Mouse (Mus musculus): Measurements from ENCODE around the gene Nhlh1.

Gene Nhlh1

DNA sequence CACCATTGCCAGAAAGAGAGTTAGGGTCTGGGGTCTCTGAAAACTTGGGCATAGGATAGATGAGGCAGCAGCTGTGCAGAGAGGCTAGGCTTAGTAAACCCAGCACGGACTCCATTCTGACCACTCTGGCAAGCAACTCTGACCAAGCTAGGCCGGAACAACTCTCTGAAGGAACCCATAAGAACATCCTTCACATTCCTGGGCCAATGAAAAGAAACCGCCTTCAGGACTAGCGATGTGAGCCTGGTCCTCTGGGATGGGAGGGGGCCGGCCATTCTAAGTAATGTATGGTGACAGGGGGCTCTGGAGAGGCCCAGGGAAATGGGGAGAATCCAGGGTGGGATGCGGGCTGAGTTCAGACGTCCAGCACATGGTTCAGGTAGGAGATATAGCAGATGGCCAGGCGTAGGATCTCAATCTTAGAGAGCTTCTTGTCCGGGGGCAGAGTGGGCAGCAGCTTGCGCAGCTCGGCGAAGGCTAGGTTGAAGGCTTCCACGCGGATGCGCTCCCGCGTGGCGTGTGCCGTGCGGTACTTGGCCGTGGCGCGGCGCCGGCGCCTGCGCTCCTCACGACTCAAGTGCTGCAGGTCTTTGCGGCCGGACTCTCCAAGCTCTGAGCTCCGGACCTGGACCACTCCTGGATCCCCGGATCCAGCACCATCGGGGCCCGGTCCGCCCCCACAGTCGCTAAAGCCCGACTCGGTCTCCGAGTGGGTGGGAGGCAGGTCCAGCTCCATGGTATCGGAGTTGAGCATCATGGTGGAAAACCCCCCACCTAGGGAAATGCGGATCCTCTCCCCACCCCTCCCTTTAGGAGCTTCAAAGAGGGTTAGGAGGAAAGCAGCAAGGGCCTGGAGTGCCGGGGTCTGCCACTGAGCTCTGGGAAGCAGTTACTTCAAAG, 3.6 kb downstream of the Nhlh1 start:
- no peak for DNase-seq (ENCODE audit: low read depth, low spot score)

DNA sequence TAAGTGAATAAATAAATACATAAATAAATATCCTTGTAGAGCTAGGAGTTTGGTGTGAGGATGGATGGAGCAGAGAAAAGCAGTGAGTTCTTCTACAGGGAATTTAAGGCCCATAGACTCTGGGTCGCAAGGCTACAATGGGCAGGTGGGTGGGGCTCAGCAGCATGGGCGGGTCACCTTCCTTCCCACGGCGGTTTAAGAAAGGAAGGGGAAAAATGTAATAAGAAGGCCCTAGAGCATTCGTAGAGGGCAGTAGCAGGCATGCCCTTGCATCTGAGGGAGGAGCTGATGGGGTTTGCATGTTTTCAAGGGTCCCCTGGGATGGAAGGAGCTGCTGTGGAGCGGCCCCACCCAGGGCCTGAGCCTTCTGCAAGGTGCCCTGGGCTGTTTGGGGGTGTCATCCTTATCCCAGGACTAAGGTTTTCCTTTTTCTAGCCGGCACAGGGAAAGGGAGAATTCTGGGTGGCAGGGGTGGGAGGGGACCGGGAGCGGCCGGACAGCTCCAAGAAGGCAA, 4.5 kb downstream of the Nhlh1 start:
- no peak for DNase-seq (ENCODE audit: low read depth, low spot score)

DNA sequence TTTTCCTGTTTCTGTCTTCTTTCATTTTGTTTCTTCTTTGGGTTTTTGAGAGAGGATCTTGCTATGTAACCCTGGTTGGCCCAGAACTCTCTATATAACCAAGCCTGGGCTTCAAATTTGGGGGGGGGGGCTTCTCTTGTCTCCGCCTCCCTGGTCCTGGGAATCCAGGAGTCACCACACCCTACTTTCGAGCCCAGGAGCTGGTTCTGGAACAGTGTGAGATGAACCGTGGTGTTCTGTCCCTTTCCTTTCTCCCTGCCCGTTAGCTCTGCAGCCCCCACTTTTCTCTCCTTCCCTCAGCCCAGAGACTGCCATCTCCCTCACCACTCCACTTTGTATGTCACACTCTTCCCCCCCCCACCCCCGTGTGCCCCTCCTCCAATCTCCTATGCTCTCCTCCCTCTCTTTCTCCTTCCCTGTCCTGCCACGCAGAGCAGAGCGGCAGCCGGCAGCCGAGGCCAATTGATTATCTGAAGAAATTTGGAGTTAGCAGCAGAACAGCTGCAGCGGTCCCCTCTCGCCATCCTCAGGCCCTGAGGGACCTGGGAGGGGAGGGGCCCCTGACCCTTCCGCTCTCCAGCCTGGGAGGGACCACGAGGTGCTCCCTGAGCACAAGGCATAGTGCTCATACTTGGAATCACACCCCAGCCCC, 8.1 kb downstream of the Nhlh1 start:
- DNase-seq (ENCODE audit: low read depth, low spot score): no peak

DNA sequence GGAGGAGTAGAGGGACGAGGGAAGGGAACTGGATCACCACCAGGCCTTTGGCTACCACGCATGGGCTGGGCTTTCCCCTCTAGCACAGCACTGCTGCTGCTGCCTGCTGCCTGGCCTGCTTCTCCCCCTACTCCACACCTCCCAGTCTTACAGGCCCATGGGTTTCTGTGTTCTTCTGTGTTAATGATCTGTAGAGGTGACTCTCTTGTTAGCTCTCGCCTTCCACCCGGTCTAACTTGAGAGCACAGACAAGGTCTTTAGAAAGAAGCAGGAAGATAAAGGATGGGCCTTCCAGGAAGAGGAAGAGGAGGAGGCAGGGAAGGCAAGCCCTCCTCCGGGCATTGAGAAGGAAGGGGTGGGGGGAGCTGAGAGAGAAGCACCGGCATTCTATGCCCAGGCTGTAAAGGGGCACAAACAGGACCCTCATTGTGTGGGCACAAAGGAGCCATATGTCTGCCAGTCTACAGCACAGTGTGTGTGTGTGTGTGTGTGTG, 9.1 kb downstream of the Nhlh1 start:
- no peak for DNase-seq (ENCODE audit: low read depth, low spot score)

DNA sequence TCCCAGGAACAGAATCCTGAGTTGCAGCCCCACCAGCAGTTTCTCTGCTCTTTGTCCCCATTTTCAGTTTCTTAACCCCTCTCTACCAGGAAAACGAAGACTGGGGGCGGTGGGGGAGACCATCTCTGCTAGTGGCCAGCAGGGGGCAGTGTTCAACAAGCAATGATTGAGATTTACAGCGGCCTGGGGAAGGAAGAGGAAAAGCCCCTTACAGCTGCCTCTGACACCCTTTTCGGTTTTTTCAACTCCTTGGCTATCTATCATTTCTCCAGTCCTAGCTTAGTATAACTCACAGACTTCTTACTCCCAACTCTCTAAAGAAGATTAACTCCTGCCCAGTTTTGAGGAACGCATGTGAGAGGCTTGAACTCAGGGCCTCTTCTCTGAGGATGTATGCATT, 10.4 kb downstream of the Nhlh1 start:
- peak; percentile 75 for DNase-seq (ENCODE audit: low read depth, low spot score)

DNA sequence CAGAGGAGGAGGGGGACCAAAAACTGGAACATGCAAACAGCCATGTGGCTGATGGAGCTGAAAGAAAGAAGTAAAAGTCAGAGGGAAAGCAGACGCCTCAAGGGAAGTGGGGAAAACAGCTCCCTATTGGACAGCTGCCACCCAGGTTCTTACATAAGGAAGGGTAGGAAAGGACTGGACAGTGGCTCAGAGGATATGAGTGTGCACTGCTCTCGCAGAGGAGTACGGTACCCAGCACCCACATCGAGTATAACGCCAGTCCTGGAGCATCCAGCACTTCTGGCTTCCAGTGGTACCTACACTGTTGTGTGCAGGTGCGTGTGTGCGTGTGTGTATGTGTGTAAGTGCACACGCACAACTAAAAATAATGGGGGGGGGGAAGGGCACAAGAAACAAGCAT, 11.0 kb downstream of the Nhlh1 start:
- no peak for DNase-seq (ENCODE audit: low read depth, low spot score)

DNA sequence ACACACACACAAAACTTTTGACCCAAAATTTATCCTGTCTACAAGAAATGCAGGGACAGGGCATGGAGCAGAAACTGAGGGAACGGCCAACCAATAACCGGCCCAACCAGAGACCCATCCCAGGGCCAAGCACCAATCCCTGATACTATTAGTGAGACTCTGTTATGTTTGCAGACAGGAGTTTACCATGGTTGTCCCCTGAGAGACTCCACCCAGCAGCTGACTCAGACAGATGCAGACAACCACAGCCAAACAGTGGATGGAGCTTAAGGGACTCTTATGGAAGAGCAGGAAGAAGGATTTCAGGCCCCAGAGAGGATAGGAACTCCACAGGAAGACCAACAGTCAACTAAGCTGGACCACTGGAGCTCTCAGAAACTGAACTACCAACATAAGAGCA, 27.5 kb downstream of the Nhlh1 start:
- DNase-seq (ENCODE audit: low read depth, low spot score): no peak

DNA sequence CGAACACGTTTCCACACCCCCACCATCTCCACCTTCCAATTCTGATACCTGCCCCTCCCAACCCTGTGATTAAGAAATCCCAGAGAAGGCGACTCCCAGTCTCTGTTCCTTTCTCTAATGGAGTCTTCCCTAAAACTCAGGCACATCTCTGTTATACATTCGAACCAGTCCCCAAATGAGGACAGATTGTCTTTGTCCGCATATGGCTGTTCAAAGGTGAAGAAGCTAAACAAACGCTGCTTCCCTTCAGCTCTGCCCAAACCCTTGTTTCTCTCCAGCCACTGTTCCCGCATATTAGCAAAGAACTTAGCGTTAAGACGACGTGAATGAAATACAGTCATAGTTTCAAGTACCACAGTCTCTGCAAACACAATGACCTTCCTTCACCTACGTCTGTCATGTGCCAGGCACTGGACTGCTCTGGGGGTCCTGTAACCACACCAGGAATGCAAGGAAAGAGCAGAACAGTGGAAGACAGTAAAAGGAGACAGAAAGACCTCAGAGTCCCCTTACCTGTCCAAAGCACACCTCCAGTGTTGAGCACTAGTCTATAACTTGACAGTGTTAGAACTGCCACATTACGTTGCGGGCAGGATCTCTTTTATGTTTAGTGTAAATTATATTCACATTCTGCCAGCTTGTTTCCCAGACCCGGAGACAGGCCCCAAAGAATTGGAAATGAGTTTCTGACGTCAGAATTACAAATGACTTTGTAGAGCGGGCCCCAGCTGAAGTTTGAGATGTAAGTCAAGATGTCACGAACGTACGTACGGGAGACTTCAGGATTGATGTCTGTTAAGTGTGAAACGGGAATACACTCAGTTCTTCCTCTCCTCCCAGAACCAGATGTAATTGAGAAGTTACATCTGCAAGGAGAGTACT, 28.7 kb downstream of the Nhlh1 start, which contains the start of gene Vangl2:
TSS of gene Vangl2 (minus strand) at position 51 of the 882 bp plus-strand sequence.
- no peak for DNase-seq (ENCODE audit: low read depth, low spot score)

DNA sequence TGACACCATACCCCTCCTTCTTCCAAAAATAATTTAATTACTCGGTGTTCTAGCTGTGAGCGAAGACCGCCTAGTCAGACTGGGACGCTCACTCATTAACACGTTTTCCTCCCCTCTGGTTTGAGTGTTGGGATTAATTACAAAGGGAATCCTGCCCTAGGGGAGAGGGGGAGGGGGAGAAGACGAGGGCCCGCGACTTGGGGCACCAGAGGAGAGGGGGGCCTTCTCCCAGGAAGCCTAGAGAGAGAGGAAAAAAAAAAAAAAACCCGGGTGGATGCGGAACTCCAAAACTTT, 29.6 kb downstream of the Nhlh1 start:
- no peak for DNase-seq (ENCODE audit: low read depth, low spot score)

DNA sequence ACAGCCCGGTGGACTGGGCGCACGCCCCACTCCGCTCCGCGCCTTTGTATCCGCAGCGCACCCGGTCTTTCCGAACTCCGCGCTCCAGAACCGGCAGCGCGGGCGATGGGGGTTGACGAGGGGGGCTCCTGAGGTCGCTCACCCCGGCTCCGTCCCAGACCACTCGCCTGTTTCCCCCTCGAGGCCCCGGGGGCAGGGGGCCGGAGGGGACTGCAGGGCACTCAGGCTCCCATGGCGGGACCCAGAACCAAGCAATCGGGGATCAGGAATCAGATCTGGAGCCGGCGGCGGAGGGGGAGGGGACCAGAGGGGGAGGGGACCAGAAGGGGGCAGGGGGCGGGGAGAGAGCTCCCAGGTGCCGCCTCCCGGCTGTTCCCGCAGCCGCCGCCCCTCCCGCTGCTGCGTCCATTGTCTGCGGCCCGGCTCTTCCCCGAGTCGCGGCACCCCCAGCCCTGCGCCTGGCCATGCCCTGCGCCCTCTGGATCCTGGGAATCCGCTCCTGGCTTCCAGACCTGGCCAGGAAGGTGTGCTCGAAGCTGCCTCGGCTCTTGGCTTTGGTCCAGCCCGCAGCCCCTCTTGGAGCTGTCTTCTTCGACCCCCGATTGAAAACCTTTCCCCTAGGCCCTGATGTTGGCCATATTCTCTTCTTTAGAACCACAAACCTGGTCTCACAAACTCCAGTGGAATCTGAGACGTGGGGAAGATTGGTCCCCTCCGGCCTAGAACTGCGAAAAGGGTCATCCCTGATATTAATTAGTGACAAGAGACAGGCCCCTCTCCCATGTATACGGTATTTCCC, 30.2 kb downstream of the Nhlh1 start:
- peak; percentile 90 for DNase-seq (ENCODE audit: low read depth, low spot score)

DNA sequence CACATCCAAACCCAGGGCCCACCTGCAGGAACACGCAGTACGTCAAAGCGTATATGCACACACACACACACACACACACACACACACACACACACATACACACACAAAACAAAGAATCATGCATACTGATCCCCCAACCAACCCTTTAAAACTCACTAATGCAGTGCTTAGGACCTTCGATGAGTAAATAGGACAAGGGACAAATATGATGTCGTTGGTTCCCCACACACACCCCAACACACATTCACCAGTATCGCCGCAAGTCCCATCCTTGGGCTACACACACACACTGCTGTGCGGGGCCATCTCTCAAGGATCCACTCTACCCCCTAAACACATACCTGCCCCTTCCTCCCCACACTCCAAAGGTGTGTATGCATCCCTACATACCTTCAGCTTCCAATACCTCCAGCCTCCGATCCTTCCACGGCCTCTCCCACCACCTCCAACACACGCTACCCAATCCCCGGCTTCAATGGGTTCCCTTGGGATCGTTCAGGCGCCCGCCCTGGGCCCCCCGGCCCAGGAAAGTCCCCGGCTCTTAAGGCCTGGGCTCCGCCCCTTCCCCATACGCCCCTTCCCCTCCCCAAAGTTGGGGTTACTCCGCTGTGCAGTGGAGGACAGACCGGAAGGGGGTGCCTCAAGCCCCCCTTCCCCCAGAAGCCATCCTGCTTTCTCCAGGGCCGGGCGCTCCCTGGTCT, 31.0 kb downstream of the Nhlh1 start:
- DNase-seq (ENCODE audit: low read depth, low spot score): no peak

DNA sequence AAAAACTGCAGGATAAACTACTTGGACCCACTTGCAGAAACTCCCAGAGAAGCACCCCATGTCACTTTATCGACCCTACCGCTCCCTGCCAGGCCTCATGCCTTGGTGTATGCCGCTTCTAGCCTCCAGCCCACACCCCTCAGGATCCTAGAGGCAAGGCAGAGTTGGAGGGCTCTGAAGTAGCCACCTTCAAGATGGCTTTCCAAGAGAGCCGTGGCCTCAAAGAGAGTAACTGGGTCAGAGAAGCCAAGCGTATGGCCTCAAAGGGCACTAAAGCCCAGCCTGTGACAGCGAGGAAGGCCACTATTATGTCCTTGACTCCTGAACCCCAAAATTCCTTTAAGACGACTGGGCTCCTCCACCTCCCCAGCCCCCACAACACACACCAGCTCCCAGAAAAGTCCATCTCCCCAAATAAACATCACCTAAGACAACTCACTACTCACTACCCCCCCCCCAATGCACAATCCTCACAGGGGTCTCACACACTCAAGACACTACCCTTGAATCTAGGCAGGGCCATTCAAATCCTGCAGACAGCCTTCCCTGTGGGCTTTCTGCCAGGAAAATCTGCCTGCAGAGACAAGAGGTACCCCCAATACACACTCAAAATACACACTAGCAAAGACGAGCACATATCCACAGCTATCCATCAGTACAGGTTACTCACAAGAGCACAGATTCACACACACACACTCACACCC, 32.0 kb downstream of the Nhlh1 start:
- DNase-seq (ENCODE audit: low read depth, low spot score): no peak

DNA sequence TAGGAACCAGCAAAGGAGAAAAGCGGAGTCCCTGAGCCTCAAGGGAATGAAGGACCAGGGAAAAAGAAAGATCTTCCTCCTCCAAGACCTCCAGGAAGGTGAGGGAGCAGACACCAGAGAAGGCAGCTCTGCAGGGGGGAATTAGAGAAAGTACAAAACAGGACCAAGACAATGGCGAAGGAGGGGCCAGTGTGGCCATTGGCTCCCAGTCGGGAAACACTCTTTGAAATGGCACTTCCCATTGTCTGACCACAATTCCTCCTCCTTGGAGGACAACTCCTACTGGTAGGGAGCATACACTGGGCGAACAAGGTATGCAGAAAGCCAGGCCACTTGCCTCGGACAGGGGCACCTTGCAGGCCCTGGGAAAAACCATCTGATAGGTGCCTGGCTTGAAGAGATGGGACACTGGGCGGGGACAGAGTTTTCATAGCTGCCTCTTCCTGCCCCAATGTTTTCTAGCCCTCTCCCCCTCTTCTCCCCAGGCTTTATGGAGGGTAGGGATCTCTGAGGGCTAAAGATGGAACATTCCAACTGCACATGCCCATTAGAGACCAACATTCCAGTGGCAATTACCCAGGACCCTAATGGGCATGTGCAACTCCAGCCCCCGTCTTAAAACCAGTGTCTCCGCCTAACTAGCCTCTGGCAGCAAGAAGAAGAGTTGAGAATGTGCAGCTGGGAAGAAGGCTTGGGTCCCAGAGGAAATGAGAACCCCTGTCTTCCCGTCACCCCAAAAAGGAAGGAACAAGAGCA, 33.1 kb downstream of the Nhlh1 start:
- no peak for DNase-seq (ENCODE audit: low read depth, low spot score)

DNA sequence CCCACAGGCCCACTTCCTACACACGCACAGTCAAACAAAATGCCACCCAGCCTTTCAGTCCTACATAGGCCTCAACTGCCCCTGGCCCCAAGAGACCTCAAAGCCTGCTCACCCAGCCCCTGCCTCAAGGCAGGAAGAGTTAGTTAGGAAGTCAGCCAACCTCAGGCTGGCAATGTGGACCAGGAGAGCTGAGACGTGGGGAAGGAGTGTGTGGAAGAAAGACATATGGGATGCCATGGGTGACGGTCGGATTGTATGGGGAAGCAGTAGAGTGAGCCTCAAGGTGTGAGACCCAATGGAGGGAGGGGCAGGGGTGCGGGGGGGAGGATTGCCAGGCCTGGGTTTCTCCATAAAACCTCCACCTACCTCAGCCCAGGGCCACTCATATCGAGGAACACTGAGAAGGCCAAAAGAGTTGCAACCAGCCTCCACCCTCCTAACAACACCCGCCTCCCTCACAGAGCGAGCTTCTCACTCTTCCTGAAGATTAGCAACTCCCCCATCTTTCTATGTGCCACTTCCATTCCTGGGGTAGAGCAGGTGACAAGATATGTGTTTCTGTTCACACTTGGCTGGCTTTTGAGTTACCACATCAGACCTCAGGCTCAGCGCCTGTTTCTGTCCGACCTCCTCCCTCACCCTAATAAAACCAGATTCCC, 37.4 kb downstream of the Nhlh1 start:
- no peak for DNase-seq (ENCODE audit: low read depth, low spot score)

DNA sequence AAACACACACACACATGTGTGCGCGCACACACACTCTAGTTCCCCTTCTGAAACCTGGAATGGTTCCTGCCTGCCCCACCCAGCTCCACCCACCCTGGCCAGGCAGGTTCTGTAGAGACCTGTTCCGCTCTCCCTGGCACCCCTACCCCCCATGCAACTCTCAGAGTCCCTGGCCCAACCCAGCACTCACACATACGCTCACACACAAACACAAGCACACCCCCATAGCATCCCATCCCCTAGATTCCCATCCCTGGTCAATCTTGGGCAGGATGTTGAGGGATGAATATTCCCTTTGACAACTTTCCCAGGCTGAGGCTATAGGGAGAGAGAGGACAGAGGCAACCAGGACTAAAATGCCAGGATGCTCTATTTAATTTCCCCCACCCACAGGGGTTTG, 38.0 kb downstream of the Nhlh1 start:
- no peak for DNase-seq (ENCODE audit: low read depth, low spot score)

DNA sequence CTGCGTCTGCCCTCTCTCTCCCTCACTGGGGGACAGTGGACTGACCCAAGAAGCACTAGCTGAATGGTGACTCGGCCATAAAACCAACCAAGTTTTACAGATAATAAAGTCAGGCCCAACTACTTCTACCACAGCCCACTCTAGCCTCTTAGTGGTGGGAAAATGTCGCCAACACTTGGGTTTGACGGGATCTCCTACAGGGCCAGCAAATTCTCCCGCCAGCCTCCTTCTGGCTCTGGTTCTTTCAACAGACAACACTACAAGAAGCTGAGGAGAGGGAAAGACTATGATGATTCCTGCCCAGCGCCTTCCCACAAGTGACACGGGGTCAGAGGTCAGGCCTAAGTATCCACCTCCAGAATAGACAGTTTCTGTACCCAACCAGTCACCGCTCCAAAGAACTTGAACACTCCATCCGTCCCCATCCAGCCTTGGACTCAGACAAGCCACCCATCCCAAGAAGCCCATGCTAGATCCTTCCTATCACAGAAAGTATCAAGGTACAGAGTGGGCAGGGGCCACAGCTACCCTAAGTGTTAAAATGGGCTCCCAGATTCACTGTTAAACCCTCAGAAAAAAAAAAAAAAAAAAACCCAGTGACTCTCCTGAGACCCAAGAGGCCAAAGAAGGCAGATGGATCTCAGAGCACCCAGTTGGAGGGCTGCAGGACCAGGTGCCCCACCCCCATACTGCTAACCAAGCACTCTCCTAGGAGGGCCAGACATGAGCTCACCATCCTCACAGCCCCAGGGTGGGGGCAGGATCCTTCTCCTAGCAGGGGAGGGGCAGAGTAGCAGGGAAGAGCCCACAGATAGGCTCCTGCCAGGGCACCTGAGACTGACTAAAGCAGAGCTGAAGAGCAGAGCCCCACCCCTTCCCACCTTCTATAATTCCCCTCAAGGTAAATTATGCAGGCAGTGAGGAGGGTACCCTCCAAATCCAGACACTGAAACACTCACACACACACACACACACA, 38.7 kb downstream of the Nhlh1 start:
- no peak for DNase-seq (ENCODE audit: low read depth, low spot score)

DNA sequence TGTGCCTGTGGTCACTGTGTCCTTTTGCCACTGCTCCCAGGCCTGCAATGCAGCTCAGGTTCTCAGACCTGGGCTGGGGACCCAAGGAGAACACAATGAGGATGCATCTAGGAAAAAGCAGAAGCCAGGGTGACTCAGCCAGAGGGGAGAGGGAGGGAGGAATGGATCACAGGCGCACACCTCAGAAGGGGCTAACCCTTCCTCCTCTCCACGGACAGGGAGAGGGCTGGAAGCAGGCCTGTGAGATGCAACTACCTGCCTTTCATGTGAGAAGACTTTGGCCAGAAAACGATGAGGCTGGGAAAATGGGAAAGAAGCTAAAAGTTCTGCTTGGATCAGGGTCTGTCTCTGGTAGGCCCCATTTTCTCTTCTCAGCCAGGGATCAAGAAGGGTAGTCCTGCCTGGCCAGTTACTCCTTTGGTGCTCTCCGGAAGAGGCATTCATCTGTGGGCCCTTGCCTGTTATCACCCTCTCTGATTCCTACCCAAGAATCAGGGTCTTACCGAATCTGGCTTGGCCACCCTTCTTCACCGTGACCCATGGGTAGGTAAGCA, 39.8 kb downstream of the Nhlh1 start:
- no peak for DNase-seq (ENCODE audit: low read depth, low spot score)

All from retina, postnatal 7 days (tissue).